Mouse (Mus musculus): Measurements from ENCODE around the gene Fcamr. TPM values are rescaled to one million over a fixed set of nuclear protein-coding genes. Genes with fewer than 3 reads are reported as not detected.
A peak's percentile ranks its signal among the peaks of the same experiment; 100 is the strongest.

Fcamr gene
- total and polyA plus RNA-seq, 3 experiments: 0.17 to 1.7 TPM; not detected in 1

DNA sequence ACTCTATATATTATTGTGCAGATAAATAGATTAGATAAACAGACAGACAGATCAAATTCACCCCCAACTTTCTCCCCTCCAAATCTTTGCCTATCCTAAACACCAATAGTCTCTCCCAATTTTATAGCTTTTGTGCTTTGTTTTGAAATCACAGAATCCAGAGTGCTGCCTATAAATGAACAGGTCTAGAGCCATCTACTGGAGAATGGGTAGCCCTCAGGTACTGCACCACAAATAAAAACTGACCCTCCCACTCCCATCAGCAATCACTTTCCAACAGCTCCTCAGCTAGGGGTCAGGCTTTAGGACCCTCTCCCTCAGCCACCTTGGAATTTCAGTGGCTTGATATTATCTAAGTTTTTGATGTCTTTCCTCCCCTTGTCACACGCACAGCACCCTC is 24.1 kb upstream of the Fcamr start:
- in situ Hi-C loops (cut with MboI; ENCODE audit: low pct_ligation_motif_present, low pct_unique_long_range_greater_than_20kb, low sequenced_read_pairs) (no loop called here), dilution Hi-C loops (cut with MboI; ENCODE audit: extremely low pct_ligation_motif_present, extremely low pct_unique_long_range_greater_than_20kb, low sequenced_read_pairs) (no loop called here)
- H3K4me1 ChIP-seq (ENCODE audit: control insufficient read depth in 1 of 2, insufficient read depth in 2 of 2): peaks cover 3 to 8% of the 10 kb centered on the region in 2 experiments
- DNase-seq (ENCODE audit: extremely low read depth): peak; percentile 21
- no peak overlapping the region for H3K27ac ChIP-seq (ENCODE audit: insufficient read depth, low read depth)
- no peaks in the 10 kb centered on the region for H3K79me2 ChIP-seq (replicated peaks; ENCODE audit: control insufficient read depth, extremely low read depth, insufficient read depth, poor library complexity, severe bottlenecking)
- H3K36me3 ChIP-seq (replicated peaks in 1 of 2; ENCODE audit: control insufficient read depth in 1 of 2, insufficient read depth in 1 of 2, low read length in 1 of 2): no peaks in the 10 kb centered on the region
- no peak overlapping the region for H3K4me3 ChIP-seq (replicated peaks in 1 of 3; ENCODE audit: low read depth in 2 of 3, low read length in 2 of 3, poor library complexity in 1 of 3)
- peak in 1 of 2 experiments; percentile 62; a peak in 2 of 4 replicates for TF ChIP-seq CTCF (conservative IDR thresholded peaks at IDR 0.05 in 1 of 2, IDR thresholded peaks at IDR 0.05 in 1 of 2; ENCODE audit: low read depth in 2 of 2, low read length in 2 of 2)
- no peak for TF ChIP-seq JUND (conservative IDR thresholded peaks at IDR 0.05; ENCODE audit: low read depth, low read length)
- no peak for TF ChIP-seq MAZ (IDR thresholded peaks at IDR 0.05; ENCODE audit: low read depth, low read length)
- TF ChIP-seq USF1 (IDR thresholded peaks at IDR 0.05; ENCODE audit: low read depth, low read length): no peak
- no peak for TF ChIP-seq UBTF (IDR thresholded peaks at IDR 0.05; ENCODE audit: low read depth, low read length)
- no peak for TF ChIP-seq SIN3A (IDR thresholded peaks at IDR 0.05; ENCODE audit: low read length)
- peak; percentile 48 for TF ChIP-seq RAD21 (IDR thresholded peaks at IDR 0.05; ENCODE audit: low read depth, low read length)
- TF ChIP-seq MXI1 (IDR thresholded peaks at IDR 0.05; ENCODE audit: low read depth, low read length): no peak
- TF ChIP-seq EP300 (IDR thresholded peaks at IDR 0.05; ENCODE audit: low read length): no peak
- no peak for TF ChIP-seq ETS1 (conservative IDR thresholded peaks at IDR 0.05; ENCODE audit: low read depth, low read length)
- no peak for TF ChIP-seq ELF1 (IDR thresholded peaks at IDR 0.05; ENCODE audit: low read depth, low read length)
- no peak for TF ChIP-seq POLR2A (IDR thresholded peaks at IDR 0.05; ENCODE audit: low read depth, low read length)
- TF ChIP-seq KAT2A (IDR thresholded peaks at IDR 0.05; ENCODE audit: insufficient replicate concordance, low read length): no peak
- TF ChIP-seq MAFK (IDR thresholded peaks at IDR 0.05; ENCODE audit: insufficient replicate concordance, low read length): no peak
- TF ChIP-seq JUN (IDR thresholded peaks at IDR 0.05; ENCODE audit: insufficient read depth, low read depth, low read length): no peak
- no peak for TF ChIP-seq GABPA (IDR thresholded peaks at IDR 0.05; ENCODE audit: insufficient replicate concordance, low read depth, low read length)
- peak; percentile 71 for TF ChIP-seq SMC3 (IDR thresholded peaks at IDR 0.05; ENCODE audit: low read depth, low read length)
- no peak for TF ChIP-seq ZKSCAN1 (IDR thresholded peaks at IDR 0.05; ENCODE audit: borderline replicate concordance, low read depth, low read length)
- H3K9me3 ChIP-seq (replicated peaks; ENCODE audit: low read length): no peaks in the 10 kb centered on the region
- no peak overlapping the region for H3K9ac ChIP-seq (ENCODE audit: insufficient read depth, low read depth)
- H3K4me2 ChIP-seq (ENCODE audit: insufficient read depth, low read depth, poor library complexity, severe bottlenecking): no peak overlapping the region
- H3K27me3 ChIP-seq (replicated peaks): no peaks in the 10 kb centered on the region

DNA sequence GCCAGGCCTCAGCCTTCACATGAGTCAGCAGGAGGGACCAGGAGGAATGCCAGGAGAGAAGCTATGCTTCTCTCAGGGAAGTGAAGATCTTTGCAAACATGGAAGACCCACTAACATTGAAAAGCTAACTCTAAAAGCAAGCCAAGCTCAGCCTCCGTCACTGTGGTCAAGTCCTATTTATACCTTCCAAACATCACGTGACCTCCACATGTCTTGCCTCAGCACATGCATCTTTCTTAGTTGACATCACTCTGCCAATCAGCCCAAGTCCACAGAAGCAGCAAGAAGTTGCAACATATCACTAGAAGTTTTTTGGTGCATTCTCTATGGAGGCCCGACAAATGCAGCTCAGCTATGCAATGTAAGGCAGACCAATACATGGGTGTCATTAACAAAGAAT is 20.8 kb upstream of the Fcamr start:
- Histone ChIP-seq H3K79me2 (replicated peaks; ENCODE audit: control insufficient read depth, extremely low read depth, insufficient read depth, poor library complexity, severe bottlenecking) (no peaks in the 10 kb centered on the region), H3K36me3 (replicated peaks in 1 of 2; ENCODE audit: control insufficient read depth in 1 of 2, insufficient read depth in 1 of 2, low read length in 1 of 2) (no peaks in the 10 kb centered on the region), H3K9me3 (replicated peaks; ENCODE audit: low read length) (no peaks in the 10 kb centered on the region), H3K4me3 (replicated peaks in 1 of 3; ENCODE audit: low read depth in 2 of 3, low read length in 2 of 3, poor library complexity in 1 of 3) (no peak overlapping the region), H3K27me3 (replicated peaks) (no peaks in the 10 kb centered on the region), H3K9ac (ENCODE audit: insufficient read depth, low read depth) (no peak overlapping the region), H3K4me1 (ENCODE audit: control insufficient read depth in 1 of 2, insufficient read depth in 2 of 2) (peaks cover 3 to 8% of the 10 kb centered on the region in 2 experiments), H3K4me2 (ENCODE audit: insufficient read depth, low read depth, poor library complexity, severe bottlenecking) (no peak overlapping the region), H3K27ac (ENCODE audit: insufficient read depth, low read depth) (no peak overlapping the region)
- in situ Hi-C loops (cut with MboI; ENCODE audit: low pct_ligation_motif_present, low pct_unique_long_range_greater_than_20kb, low sequenced_read_pairs) (loop anchor here (5.0 to 10.0 kb wide), 2 partner anchors 88 to 225 kb away; no protein-coding TSS in a partner anchor), dilution Hi-C loops (cut with MboI; ENCODE audit: extremely low pct_ligation_motif_present, extremely low pct_unique_long_range_greater_than_20kb, low sequenced_read_pairs) (no loop called here)
- no peak for DNase-seq (ENCODE audit: extremely low read depth)
- TF ChIP-seq MEF2A (IDR thresholded peaks at IDR 0.05; ENCODE audit: borderline replicate concordance, low read depth, low read length) (0 out of 2 replicates have a peak, but pooled peaks have one; percentile 21), ETS1 (conservative IDR thresholded peaks at IDR 0.05; ENCODE audit: low read depth, low read length) (no peak), USF1 (IDR thresholded peaks at IDR 0.05; ENCODE audit: low read depth, low read length) (peak; percentile 48), BHLHE40 (IDR thresholded peaks at IDR 0.05; ENCODE audit: low read depth, low read length) (peak; percentile 56), USF2 (conservative IDR thresholded peaks at IDR 0.05; ENCODE audit: low read depth, low read length) (peak; percentile 46; the same call in 1 of the 2 replicates)
